Mouse (Mus musculus) leukemia stem cell, adult 10-12 weeks (primary cell): ENCODE data around the gene Acer1. TPM values are rescaled to one million over a fixed set of nuclear protein-coding genes. Genes with fewer than 3 reads are reported as not detected.

Experiments used
- polyA plus RNA-seq: library from polyadenylated mRNA; stranded (reverse); fragments of >175 nt; gene quantifications from 2 replicates; pipeline ENCODE4 v1.2.3, GENCODE M21; 2012; ENCODE audit warnings: low replicate concordance

Acer1 gene
- polyA plus RNA-seq = not detected in 2 replicates

DNA sequence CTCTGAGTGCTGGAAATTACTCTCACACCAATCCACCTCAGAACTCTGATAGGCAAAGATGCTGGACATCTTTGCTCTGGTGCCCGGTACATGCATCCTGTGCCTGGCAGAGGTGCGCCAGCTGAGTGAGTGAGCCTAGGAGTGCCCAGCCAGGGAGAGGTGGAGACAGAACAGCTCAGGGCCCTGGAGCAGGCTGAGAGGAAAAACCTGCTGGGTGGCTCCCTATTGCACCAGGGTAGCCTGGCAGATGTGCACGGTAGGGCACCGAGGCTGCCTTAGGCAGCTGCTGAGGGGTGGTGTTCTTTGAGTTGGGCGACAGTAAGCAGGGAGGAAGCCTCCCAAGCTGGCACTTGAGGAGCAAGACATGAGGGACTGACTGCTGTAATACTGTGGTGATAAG, at the start of gene Acer1:
Acer1 (minus strand) TSS at position 114 of the 400 bp plus-strand sequence.

DNA sequence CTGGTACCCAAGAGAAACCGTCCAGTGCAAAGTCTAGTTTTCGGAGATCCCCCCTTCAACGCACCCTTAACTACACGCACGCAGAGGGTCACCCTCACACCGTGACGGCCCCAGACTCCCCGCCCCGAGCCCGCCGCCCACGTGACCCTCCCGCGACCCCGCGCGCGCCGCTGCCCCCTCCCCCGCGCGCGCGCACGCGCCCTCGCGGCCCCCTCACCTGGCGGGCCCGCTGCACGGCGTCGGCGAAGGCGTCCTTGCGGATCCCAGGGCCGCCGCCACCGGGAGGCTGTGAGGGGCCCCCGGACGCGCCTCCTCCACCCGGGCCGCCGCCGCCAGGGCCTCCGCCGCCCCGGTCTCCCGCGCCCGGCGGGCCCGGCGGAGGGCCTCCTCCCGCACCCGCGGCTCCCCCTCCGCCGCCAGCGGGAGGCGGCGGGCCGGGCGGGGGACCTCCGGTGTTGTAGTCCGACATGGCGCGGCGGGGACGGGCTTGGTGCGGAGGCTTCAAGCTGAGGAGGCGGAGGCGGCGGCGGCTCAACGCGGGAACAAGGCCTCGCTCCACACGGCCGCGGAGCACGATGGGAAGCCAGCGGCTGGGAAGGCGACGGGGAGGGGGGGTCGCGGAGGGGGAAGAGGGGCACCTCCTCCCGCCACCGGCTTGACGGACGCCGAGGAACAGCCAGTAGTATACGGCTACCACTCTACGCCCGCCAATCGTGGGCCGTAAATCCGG, 49.2 kb upstream of the Acer1 start, which contains the start of gene Khsrp:
Khsrp (minus strand) TSS at position 592 of the 730 bp plus-strand sequence.

DNA sequence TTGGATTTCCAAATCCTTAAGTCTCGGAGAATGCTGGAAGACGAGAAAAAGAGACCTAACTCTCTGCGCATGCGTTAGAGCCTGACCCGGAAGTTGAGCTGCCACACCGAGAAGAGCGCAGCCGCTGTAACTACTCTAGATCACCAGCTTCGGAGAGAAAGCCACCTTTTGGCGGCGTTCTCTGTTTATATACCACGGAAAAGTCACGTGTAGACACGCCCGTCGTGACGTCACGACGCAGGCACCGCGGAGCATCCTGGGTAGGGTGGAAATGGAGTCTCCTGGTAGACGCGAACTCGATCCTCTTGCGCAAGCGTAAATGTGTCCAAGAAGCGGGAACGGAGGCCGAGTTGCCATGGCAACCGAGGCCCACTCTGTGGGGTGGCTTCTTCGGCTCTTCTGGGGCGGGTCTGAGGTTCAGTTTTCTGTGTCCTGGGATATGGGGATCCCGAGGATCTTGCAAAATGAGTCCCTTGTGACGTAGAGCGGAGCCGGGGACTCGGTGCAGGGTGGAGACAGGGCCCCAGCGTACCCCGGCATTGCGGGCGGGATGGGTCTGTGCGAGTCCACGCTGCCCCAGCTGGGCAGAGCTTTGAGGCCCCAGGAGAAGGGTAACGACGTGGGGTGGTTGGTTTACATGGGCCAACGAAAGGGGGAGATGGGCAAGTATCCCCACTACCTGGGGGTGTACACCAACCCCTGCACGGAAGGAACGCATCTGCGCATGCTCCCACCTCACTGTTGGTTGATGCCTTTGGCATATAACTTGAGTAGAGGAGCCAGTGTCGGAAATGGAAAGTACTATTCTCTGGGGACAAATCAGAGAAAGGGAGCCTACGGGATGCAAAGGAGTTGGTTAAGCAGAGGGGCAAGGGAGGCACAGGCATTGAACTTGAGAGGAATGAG, 29.6 kb upstream of the Acer1 start, which contains the start of the genes Gtf2f1 and Gm17949:
Gtf2f1 (minus strand) TSS at position 53 of the 906 bp plus-strand sequence.
Gm17949 (plus strand) TSS at position 234 of the 906 bp plus-strand sequence.

DNA sequence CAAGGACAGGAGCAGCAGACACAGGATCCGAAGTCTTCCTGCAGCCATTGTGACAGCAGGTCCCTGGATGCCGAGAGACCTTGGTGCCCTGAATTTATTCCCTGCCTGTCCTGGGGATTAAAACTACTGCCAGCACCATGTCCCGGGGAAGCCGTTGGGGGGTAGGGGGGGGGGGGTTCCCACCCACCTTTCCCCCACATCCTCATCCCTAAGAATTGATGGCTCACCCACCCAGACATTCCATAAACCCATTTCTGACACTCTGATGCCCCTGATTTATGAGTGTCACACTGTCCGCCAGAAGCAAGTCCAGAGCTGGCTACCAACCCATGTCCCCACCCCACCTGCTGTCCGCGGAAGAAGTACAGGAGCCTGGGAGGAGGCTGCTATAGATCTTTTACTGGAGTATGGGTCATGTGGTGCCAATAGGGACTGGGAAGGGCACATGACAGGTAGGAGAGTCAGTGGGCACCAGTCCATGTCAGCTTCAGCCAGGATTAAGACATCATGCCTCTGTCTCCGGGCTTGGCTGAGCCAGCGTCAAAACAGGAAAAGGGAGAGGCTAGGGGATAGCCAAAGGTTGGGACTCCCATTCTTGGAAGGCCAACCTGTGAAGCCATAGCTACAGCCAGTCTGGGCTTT, 18.2 kb upstream of the Acer1 start, which contains the start of gene Pspn:
Pspn (minus strand) TSS at position 51 of the 642 bp plus-strand sequence.

DNA sequence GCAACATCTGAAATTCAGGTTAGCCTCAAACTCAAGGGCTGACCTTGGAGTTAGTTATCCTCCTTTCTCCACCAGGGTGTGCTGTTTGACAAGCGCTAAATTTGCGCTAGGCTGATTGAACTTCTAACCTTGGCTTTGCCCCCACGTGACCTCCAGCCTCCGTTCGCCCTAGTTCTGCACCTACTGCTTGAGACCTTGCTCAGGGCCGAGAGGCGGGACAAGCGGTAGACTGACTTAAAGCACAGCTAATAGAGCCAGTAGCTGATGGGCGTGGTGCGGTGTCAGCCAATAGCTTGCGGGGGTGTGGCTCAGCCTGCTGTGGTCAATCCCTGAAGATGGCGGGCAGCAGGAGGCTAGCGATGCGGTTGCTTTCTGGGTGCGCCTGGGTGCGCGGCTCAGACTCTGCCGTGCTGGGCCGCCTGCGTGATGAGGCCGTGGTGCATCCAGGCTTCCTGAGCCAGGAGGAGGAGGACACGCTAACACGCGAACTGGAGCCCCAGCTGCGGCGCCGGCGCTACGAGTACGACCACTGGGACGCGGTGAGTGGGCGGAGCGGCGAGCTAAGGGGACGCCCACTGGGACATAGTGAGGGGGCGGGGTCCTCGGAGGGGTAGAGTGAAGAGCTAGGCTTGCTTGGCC, 15.2 kb upstream of the Acer1 start, which contains the start of gene Alkbh7:
Alkbh7 (plus strand) TSS at position 311 of the 639 bp plus-strand sequence.

DNA sequence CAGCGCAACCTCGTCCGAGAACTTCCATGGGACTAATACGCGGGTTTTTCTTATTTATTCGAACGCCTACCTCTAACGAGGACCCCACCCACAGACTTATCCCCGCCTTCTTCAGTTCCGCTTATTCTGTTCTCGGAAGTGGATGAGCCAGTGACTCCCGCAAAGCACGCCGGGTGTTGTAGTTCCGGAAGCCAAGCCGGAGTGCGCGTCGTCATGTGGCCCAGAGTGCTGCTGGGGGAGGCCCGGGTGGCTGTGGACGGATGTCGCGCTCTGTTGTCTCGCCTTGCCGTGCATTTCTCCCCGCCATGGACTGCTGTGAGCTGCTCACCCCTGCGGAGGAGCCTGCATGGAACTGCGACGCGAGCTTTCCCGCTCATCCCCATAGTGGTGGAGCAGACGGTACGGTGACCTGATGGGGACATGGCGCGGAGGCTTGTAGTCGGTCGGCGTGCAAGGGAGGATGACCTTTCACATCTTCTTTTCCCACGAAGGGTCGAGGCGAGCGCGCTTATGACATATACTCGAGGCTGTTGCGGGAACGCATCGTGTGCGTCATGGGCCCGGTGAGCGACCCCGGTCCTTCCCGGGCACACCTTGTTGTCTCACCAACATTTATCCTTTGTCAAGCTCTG, 8.3 kb upstream of the Acer1 start, which contains the start of gene Clpp:
Clpp (plus strand) TSS at position 191 of the 632 bp plus-strand sequence.

DNA sequence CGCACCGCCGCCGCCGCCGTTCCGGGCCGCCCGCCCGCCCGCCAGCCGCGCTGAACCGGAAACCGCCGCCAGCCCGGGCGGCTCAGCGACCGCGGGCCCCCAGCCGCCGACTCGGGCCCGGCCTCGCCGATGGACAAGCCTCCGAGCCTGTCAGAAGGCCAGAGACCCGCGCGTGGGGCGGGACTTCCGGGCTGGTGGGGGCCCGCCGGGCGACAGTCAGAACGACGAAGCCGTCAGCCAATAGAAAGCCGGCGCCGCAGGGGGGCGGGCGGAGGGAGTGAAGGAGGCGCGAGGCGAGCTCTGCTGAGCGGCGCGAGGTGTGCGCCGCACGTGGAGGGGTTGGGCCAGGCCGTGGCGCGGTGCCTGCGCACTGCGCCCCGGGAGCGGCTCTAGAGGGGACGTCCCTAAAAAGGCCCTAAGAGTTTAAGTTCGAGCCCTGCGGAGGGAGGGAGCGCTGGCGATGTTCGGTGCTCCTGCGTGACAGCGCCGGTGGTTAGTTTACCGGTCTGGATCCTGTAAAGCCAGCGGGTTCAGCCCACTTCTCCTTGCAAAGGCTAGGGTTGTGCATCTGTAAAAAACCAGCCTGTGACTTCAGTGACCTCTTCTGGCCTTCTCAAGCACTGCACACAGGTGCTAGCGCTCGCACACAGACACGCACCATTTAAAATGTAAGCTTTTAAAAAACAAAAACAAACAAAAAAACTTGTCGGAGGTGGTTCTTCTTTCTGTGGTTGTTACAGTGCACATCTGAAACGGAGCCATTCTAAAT, 46.4 kb downstream of the Acer1 start, which contains the start of gene Mllt1:
Mllt1 (minus strand) TSS at position 53 of the 769 bp plus-strand sequence.

Other genes with a start within 250 kb of the Acer1 start
- gene Nrtn, start 224.6 kb downstream of the Acer1 start, polyA plus RNA-seq = 1.7 and 2.5 TPM in 2 replicates
- 63.0 and 71.4 TPM in 2 replicates for gene Dus3l, start 217.4 kb downstream of the Acer1 start, polyA plus RNA-seq
- 22.2 and 50.3 TPM in 2 replicates for gene Prr22, start 211.9 kb downstream of the Acer1 start, polyA plus RNA-seq
- 80.3 and 90.4 TPM in 2 replicates for gene Rfx2, start 151.1 kb downstream of the Acer1 start, polyA plus RNA-seq
- gene Acsbg2, start 107.7 kb downstream of the Acer1 start, polyA plus RNA-seq = not detected in 2 replicates
- gene 1700061G19Rik, start 106.6 kb downstream of the Acer1 start, polyA plus RNA-seq = not detected in 2 replicates
- 120 and 136 TPM in 2 replicates for gene Mllt1, start 46.7 kb downstream of the Acer1 start, polyA plus RNA-seq
- gene Clpp, start 8.2 kb upstream of the Acer1 start, polyA plus RNA-seq = 77.6 and 206 TPM in 2 replicates
- gene Alkbh7, start 15.2 kb upstream of the Acer1 start, polyA plus RNA-seq = 20.6 and 31.9 TPM in 2 replicates
- gene Pspn, start 17.9 kb upstream of the Acer1 start, polyA plus RNA-seq = 2.3 and 3.1 TPM in 2 replicates
- gene Gtf2f1, start 29.2 kb upstream of the Acer1 start, polyA plus RNA-seq = 144 and 226 TPM in 2 replicates
- gene Gm17949, start 29.3 kb upstream of the Acer1 start, polyA plus RNA-seq = not detected in 2 replicates
- gene Khsrp, start 49.4 kb upstream of the Acer1 start, polyA plus RNA-seq = 758 and 1,065 TPM in 2 replicates
- not detected in 2 replicates for gene Slc25a41, start 59.5 kb upstream of the Acer1 start, polyA plus RNA-seq
- 5.3 and 6.2 TPM in 2 replicates for gene Crb3, start 77.0 kb upstream of the Acer1 start, polyA plus RNA-seq
- 4.9 and 6.2 TPM in 2 replicates for gene Slc25a23, start 77.7 kb upstream of the Acer1 start, polyA plus RNA-seq
- gene Dennd1c, start 96.4 kb upstream of the Acer1 start, polyA plus RNA-seq = 25.4 and 34.0 TPM in 2 replicates
- gene Tubb4a, start 105.7 kb upstream of the Acer1 start, polyA plus RNA-seq = 0.23 and 0.25 TPM in 2 replicates
- 0.18 and 0.27 TPM in 2 replicates for gene Tnfsf9, start 123.2 kb upstream of the Acer1 start, polyA plus RNA-seq
- gene Cd70, start 167.7 kb upstream of the Acer1 start, polyA plus RNA-seq = not detected in 2 replicates
- 0.85 and 0.98 TPM in 2 replicates for gene Tnfsf14, start 212.1 kb upstream of the Acer1 start, polyA plus RNA-seq
- gene C3, start 246.0 kb upstream of the Acer1 start, polyA plus RNA-seq = 1.6 and 2.3 TPM in 2 replicates